9 mouse cellular contexts compared by ENCODE assay signal in genomic region chr12:51708941-51709686, GRCm38 (mm10). TPM values are rescaled to one million over a fixed set of nuclear protein-coding genes. Genes with fewer than 3 reads are reported as not detected.
DNase-seq lines count a peak whose midpoint lies in the region; ATAC-seq and TF ChIP-seq lines count a peak whose summit lies in the region.
"Had no signal": no experiment of that assay in that cellular context is flagged by ENCODE, and none has a peak within 500 bp of the region (broad histone marks: within the 10 kb centered on the region; RNA-seq: fewer than 3 reads in every experiment).

No protein-coding gene starts in this region.

- H3K9me3 ChIP-seq in lung, postnatal 0 days (ENCODE audit: low read length): no peaks in the 10 kb centered on the region
- H3K9me3 ChIP-seq: G1E had no signal

- no peak for TF ChIP-seq CTCF in kidney, adult 2 months (conservative IDR thresholded peaks at IDR 0.05; ENCODE audit: insufficient read depth, insufficient read length, low read depth, low read length)
- no peak for TF ChIP-seq CTCF in lung, postnatal 0 days (IDR thresholded peaks at IDR 0.05)

- no peak overlapping the region for H3K4me2 ChIP-seq in lung, postnatal 0 days (replicated peaks; ENCODE audit: low read depth, low read length)

- no peak for TF ChIP-seq POLR2A in kidney, adult 2 months (IDR thresholded peaks at IDR 0.05; ENCODE audit: low read depth, low read length)

- no peaks in the 10 kb centered on the region for H3K27me3 ChIP-seq in kidney, adult 2 months (replicated peaks; ENCODE audit: control insufficient read depth, insufficient read depth, low read length)
- no peaks in the 10 kb centered on the region for H3K27me3 ChIP-seq in lung, postnatal 0 days (replicated peaks; ENCODE audit: insufficient read depth, low read length)

- no peak overlapping the region for H3K9ac ChIP-seq in lung, postnatal 0 days (replicated peaks; ENCODE audit: low read depth)

- peak; percentile 50 for DNase-seq in kidney, adult 2 months
- no peak for DNase-seq in kidney, adult 8-10 months
- peak; percentile 54 for DNase-seq in kidney, postnatal 10 days
- DNase-seq in lung, postnatal 0 days (ENCODE audit: low spot score): peak; percentile 71
- no peak for DNase-seq in cerebellum, postnatal 4 days (ENCODE audit: low spot score in 2 of 2)
- no peak for DNase-seq in thymus, postnatal 14 days
- no peak for DNase-seq in gastrocnemius, postnatal 10 days

- TF ChIP-seq EP300 in lung, postnatal 0 days (IDR thresholded peaks at IDR 0.05): no peak

- H3K4me1 ChIP-seq in kidney, adult 2 months (ENCODE audit: control insufficient read depth, insufficient read depth, low read length): peaks cover 9% of the 10 kb centered on the region; the same call in 1 of the 2 replicates
- H3K4me1 ChIP-seq in brown adipose tissue, adult 24 weeks (ENCODE audit: control insufficient read depth, insufficient read depth, insufficient read length, low read length): peaks cover 3% of the 10 kb centered on the region
- H3K4me1 ChIP-seq in lung, postnatal 0 days (ENCODE audit: insufficient read depth, low read depth, low read length): no peaks in the 10 kb centered on the region

- WGBS in kidney, adult 2 months: 57% methylated on average over 14 of the region's 14 CpGs
- WGBS in lung, postnatal 0 days: 51% methylated on average over 14 of the region's 14 CpGs

- no peak overlapping the region for H3K4me3 ChIP-seq in kidney, adult 2 months (ENCODE audit: insufficient read depth, low read depth, low read length)
- H3K4me3 ChIP-seq in brown adipose tissue, adult 24 weeks (ENCODE audit: insufficient read depth, low read depth, low read length): peak overlapping the region; percentile 41
- H3K4me3 ChIP-seq in lung, postnatal 0 days (ENCODE audit: low read depth, low read length): no peak overlapping the region

- H3K36me3 ChIP-seq in kidney, adult 2 months (ENCODE audit: control insufficient read depth, insufficient read depth, low read length): no peaks in the 10 kb centered on the region
- no peaks in the 10 kb centered on the region; the same call in 1 of the 2 replicates for H3K36me3 ChIP-seq in lung, postnatal 0 days (ENCODE audit: insufficient read depth, low read length)

- peak; percentile 50 for ATAC-seq in lung, postnatal 0 days

- H3K27ac ChIP-seq in kidney, adult 2 months (ENCODE audit: insufficient read depth, low read depth, low read length): no peak overlapping the region
- peak overlapping the region; percentile 87 for H3K27ac ChIP-seq in brown adipose tissue, adult 24 weeks (replicated peaks; ENCODE audit: low read depth, low read length)
- H3K27ac ChIP-seq in lung, postnatal 0 days (ENCODE audit: low read length): 0 out of 2 replicates have a peak overlapping the region, but pooled peaks have one; percentile 49

RNA-seq across cellular contexts. Expression of gene Strn3, which starts 17.4 kb away (rescaled TPM):
- polyA plus RNA-seq in kidney, adult 2 months (2012; rRNA removed): 13.0 and 15.7 TPM in 2 replicates
- polyA plus RNA-seq in brown adipose tissue, adult 24 weeks (2012; ENCODE audit: insufficient read depth, insufficient read length, missing spikeins): 61.5 and 67.4 TPM in 2 replicates
- polyA plus RNA-seq in lung, postnatal 0 days (2015; fragmentation: Nextera tagmentation; extraction: Ambion mirVana): 34.2 and 34.8 TPM in 2 replicates
- 100 to 1,000 TPM; 137 to 138 TPM for total RNA-seq in gastrocnemius, postnatal 10 days (2021)

RNA-seq across cellular contexts. Expression of gene Ap4s1, which starts 18.3 kb away (rescaled TPM):
- 11.7 and 12.1 TPM in 2 replicates for polyA plus RNA-seq in kidney, adult 2 months (2012; rRNA removed)
- polyA plus RNA-seq in brown adipose tissue, adult 24 weeks (2012; ENCODE audit: insufficient read depth, insufficient read length, missing spikeins): 76.3 and 112 TPM in 2 replicates
- 30.8 and 35.1 TPM in 2 replicates for polyA plus RNA-seq in lung, postnatal 0 days (2015; fragmentation: Nextera tagmentation; extraction: Ambion mirVana)
- 10 to 100 TPM; 40.6 to 43.7 TPM for total RNA-seq in gastrocnemius, postnatal 10 days (2021)

Comparison
In these comparisons a context has a peak if more than half of its experiments do, and no peak if none do; other contexts are left out.
1. DNase-seq: peak in kidney, adult 2 months (single experiment), kidney, postnatal 10 days (single experiment) and lung, postnatal 0 days (single experiment); none in kidney, adult 8-10 months (0 of 2), cerebellum, postnatal 4 days (0 of 2), thymus, postnatal 14 days (single experiment) and gastrocnemius, postnatal 10 days (single experiment).